8 mouse cellular contexts compared by ENCODE assay signal in the genomic region with DNA sequence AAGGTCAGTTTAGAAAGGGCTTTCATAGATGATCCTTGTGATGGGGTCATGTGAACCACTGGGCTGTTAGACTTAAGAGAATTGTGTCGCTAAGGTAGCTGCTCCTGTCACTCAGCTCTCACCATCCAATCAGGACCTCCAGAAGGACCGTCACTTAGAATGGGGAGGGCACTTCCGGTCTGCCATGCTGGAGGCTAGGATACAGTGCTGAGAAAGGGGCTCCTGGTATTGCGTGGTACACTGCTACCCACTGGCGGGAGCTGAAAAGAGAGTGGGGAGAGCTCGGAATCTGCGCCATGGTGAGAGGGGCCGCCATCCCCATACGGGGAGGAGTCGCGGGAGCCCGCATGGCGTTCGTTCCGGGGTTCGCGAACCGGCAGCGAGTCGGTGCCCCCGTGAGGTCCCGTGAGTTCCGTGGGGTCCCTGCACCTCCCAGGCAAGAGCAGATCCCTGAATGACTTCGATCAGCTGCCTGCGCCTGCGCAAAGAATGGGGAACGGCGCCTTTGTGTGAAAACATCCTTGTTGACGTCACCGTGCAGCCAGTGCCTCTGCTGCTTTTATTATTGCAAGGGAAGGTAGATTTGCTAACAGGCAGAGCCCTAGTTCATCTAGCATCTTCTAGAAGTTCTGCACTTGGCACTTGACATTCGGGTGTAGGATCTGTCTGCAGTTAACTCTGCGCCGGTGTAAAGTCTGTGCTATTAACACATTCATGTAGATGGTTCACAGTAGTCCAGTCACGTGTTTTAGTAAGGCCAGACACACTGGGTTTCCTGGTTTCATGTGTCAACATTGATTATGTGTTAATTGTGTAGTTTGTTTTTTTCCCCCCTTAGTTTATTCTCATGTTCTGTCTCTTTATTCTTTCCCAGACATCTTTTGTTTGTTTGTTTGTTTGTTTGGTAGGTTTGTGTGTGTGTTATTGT. TPM values are rescaled to one million over a fixed set of nuclear protein-coding genes. Genes with fewer than 3 reads are reported as not detected.
DNase-seq lines count a peak whose midpoint lies in the region; ATAC-seq and TF ChIP-seq lines count a peak whose summit lies in the region.

A gene (plus strand): TSS at position 173 of the 928 bp plus-strand sequence.

- ATAC-seq in embryonic facial prominence, embryonic 13.5 days (ENCODE audit: insufficient number of reproducible peaks, insufficient read depth, low FRiP score, low TSS enrichment, low read depth), result peak; percentile 98
- peak; percentile 99 for ATAC-seq in limb, embryonic 14.5 days (ENCODE audit: low FRiP score, low read depth)
- ATAC-seq in midbrain, postnatal 0 days (ENCODE audit: low FRiP score), result peak; percentile 99

- 0 out of 2 replicates have a peak, but pooled peaks have one; percentile 54 for TF ChIP-seq POLR2A in limb, embryonic 14.5 days (IDR thresholded peaks at IDR 0.05; ENCODE audit: borderline replicate concordance, extremely low read depth, insufficient read depth, insufficient read length)

- H3K27me3 ChIP-seq in embryonic facial prominence, embryonic 13.5 days, result peaks cover 3% of the 10 kb centered on the region; the same call in 1 of the 2 replicates
- no peaks in the 10 kb centered on the region for H3K27me3 ChIP-seq in limb, embryonic 14.5 days (ENCODE audit: control insufficient read depth, insufficient read depth, low read length)
- H3K27me3 ChIP-seq in midbrain, postnatal 0 days (ENCODE audit: insufficient read depth, low read length), result no peaks in the 10 kb centered on the region

- peak; percentile 97 for DNase-seq in 3T3-L1 (ENCODE audit: low read depth, low spot score)
- peak; percentile 82 to 85 for DNase-seq in adrenal gland, postnatal 36 days
- peak; percentile 84 for DNase-seq in heart, adult 8-10 months (ENCODE audit: low spot score)
- peak; percentile 86 for DNase-seq in kidney, adult 9 months
- DNase-seq in limb, embryonic 14.5 days (ENCODE audit: low spot score), result peak; percentile 91
- DNase-seq in midbrain, postnatal 0 days (ENCODE audit: low spot score), result peak; percentile 96
- DNase-seq in spleen, postnatal 14 days (ENCODE audit: low spot score in 2 of 2), result peak; percentile 39 to 61

- H3K4me1 ChIP-seq in embryonic facial prominence, embryonic 13.5 days, result no peaks in the 10 kb centered on the region
- H3K4me1 ChIP-seq in limb, embryonic 14.5 days (ENCODE audit: control insufficient read depth, insufficient read depth, low read length), result no peaks in the 10 kb centered on the region
- H3K4me1 ChIP-seq in midbrain, postnatal 0 days (ENCODE audit: insufficient read depth, low read length), result no peaks in the 10 kb centered on the region

- H3K4me2 ChIP-seq in embryonic facial prominence, embryonic 13.5 days, result peak within 1 kb of the TSS; percentile 59
- peak within 1 kb of the TSS; percentile 49 for H3K4me2 ChIP-seq in limb, embryonic 14.5 days (replicated peaks; ENCODE audit: low read depth, low read length, severe bottlenecking)
- peak within 1 kb of the TSS; percentile 50 for H3K4me2 ChIP-seq in midbrain, postnatal 0 days (ENCODE audit: low read depth, low read length, poor library complexity, severe bottlenecking)

- peak within 1 kb of the TSS; percentile 62 for H3K4me3 ChIP-seq in embryonic facial prominence, embryonic 13.5 days
- H3K4me3 ChIP-seq in limb, embryonic 14.5 days (replicated peaks; ENCODE audit: low read length), result peak within 1 kb of the TSS; percentile 64
- peak within 1 kb of the TSS; percentile 58 for H3K4me3 ChIP-seq in midbrain, postnatal 0 days (ENCODE audit: low read depth, low read length)

- H3K36me3 ChIP-seq in embryonic facial prominence, embryonic 13.5 days, result 0 out of 2 replicates have a peak, but pooled peaks cover 6% of the 10 kb centered on the region
- 0 out of 2 replicates have a peak, but pooled peaks cover 6% of the 10 kb centered on the region for H3K36me3 ChIP-seq in limb, embryonic 14.5 days (ENCODE audit: control insufficient read depth, insufficient read depth, low read length)
- H3K36me3 ChIP-seq in midbrain, postnatal 0 days (ENCODE audit: insufficient read depth, low read length), result no peaks in the 10 kb centered on the region

- WGBS in embryonic facial prominence, embryonic 13.5 days, result 3% methylated on average over 34 of the region's 34 CpGs
- WGBS in limb, embryonic 14.5 days, result 4% methylated on average over 33 of the region's 34 CpGs
- 3% methylated on average over 34 of the region's 34 CpGs for WGBS in midbrain, postnatal 0 days

- H3K27ac ChIP-seq in embryonic facial prominence, embryonic 13.5 days, result peak within 1 kb of the TSS; percentile 96
- peak within 1 kb of the TSS; percentile 93 for H3K27ac ChIP-seq in limb, embryonic 14.5 days (replicated peaks; ENCODE audit: low read depth, low read length)
- peak within 1 kb of the TSS; percentile 98 for H3K27ac ChIP-seq in midbrain, postnatal 0 days (ENCODE audit: low read depth, low read length)

- peak; percentile 23 for TF ChIP-seq CTCF in midbrain, postnatal 0 days (IDR thresholded peaks at IDR 0.05)

- peak within 1 kb of the TSS; percentile 79 for H3K9ac ChIP-seq in embryonic facial prominence, embryonic 13.5 days
- H3K9ac ChIP-seq in limb, embryonic 14.5 days (ENCODE audit: low read depth, low read length, severe bottlenecking), result peak within 1 kb of the TSS; percentile 82
- H3K9ac ChIP-seq in midbrain, postnatal 0 days (replicated peaks; ENCODE audit: low read length, poor library complexity, severe bottlenecking), result peak within 1 kb of the TSS; percentile 84

- peaks cover 8% of the 10 kb centered on the region; the same call in 1 of the 2 replicates for H3K9me3 ChIP-seq in embryonic facial prominence, embryonic 13.5 days
- 0 out of 2 replicates have a peak, but pooled peaks cover 3% of the 10 kb centered on the region for H3K9me3 ChIP-seq in limb, embryonic 14.5 days (ENCODE audit: control insufficient read depth, low read length)
- H3K9me3 ChIP-seq in midbrain, postnatal 0 days (ENCODE audit: low read length), result 0 out of 2 replicates have a peak, but pooled peaks cover 3% of the 10 kb centered on the region

RNA-seq across cellular contexts. Expression of the gene that starts here (rescaled TPM):
- total RNA-seq in adrenal gland, postnatal 36 days (2021), result 1 to 10 TPM; 3.7 to 4.3 TPM
- polyA plus RNA-seq in embryonic facial prominence, embryonic 13.5 days (2015; fragmentation: Nextera tagmentation; extraction: Ambion mirVana), result 14.0 and 15.9 TPM in 2 replicates
- total RNA-seq in heart, adult 8-10 months (2022), result 1 to 10 TPM; 2.2 to 3.3 (median 3.1) TPM
- 4.8 and 6.3 TPM in 2 replicates for polyA plus RNA-seq in limb, embryonic 14.5 days (2012; rRNA removed)
- 8.0 and 11.2 TPM in 2 replicates for polyA plus RNA-seq in limb, embryonic 14.5 days (2014; fragmentation: Nextera tagmentation; extraction: Ambion mirVana)
- total RNA-seq in midbrain, postnatal 0 days (2014; rRNA removed), result 4.0 and 10.1 TPM in 2 replicates
- polyA plus RNA-seq in midbrain, postnatal 0 days (2015; fragmentation: Nextera tagmentation; extraction: Ambion mirVana), result 12.4 and 14.1 TPM in 2 replicates

Comparison
In these comparisons a context has a peak if more than half of its experiments do, and no peak if none do; other contexts are left out.
1. Peak in every context shown above with its lines: DNase-seq, ATAC-seq, H3K4me3 ChIP-seq and H3K27ac ChIP-seq.